Mouse (Mus musculus): Measurements from ENCODE around the gene Rps24. TPM values are rescaled to one million over a fixed set of nuclear protein-coding genes. Genes with fewer than 3 reads are reported as not detected.
"Not testable (repeated sequence)": the region's sequence is repeated elsewhere in the genome, so short reads cannot be mapped to it uniquely, and the experiment has no call there.

Gene Rps24
- polyA plus RNA-seq (2021): 1,624 TPM

DNA sequence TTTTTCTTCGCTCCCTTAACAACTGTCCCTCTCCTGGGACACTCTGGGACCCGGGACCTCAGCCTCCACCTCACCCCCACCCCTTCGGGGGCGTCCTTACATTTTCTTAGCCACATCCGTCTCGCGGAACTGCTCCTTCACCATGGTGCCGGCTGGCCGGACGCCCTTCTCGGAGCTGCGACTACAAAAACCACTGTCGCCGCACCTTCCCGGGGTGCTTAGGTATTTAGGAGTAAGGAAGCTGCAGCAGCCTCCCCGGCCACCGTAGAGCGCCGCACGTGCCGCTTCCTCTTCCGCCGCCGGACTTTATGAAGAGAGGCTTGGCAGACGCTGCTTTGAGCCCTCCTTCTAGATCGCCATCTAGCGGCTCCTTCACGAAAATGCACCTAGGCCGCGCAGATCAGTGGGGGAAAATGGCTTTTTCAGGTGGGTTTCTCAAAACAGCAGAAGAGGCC lies at the start of gene Rps24, which contains the start of gene Polr3a:
Gene Rps24 (plus strand): TSS at position 353 of the 455 bp plus-strand sequence.
Gene Polr3a (minus strand): TSS at position 286 of the 455 bp plus-strand sequence.
- in situ Hi-C loops (cut with MboI; ENCODE audit: low pct_unique_long_range_greater_than_20kb): no loop called here
- POLR2A ChIA-PET: interaction anchor here (0.6 to 1.0 kb wide), 4 partner anchors 11 to 247 kb away, joined by 3 to 4 read pairs (median 3); no protein-coding TSS in a partner anchor
- CTCF ChIA-PET: no interaction called here
- TF ChIP-seq CTCF (IDR thresholded peaks at IDR 0.05): no peak
- H3K27me3 ChIP-seq: no peaks in the 10 kb centered on the region
- ATAC-seq (no peak), DNase-seq (ENCODE audit: low read depth, low spot score) (no peak)

DNA sequence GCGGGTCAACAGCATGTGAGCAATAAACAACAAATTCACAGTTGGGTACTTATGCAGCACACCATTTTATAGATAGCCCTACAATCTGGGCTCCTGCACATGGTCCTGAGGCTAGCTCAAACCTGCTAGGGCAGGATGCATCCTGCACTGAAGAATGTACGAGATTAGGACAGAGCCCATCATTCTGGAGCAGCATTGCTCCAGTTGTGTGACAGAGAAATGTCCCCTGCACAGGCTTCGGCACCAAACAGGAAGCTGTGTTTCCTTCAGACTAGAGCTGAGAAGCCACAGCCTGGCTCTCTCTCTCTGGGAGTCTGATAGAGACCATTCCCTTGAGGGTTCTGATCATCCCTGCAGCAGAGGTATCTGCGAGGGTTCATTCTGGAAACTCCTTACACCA lies 43.4 kb upstream of the Rps24 start:
- CTCF ChIA-PET; POLR2A ChIA-PET; DNase-seq (ENCODE audit: low read depth, low spot score); ATAC-seq; H3K27me3 ChIP-seq; in situ Hi-C loops (cut with MboI; ENCODE audit: low pct_unique_long_range_greater_than_20kb): not testable (repeated sequence)

DNA sequence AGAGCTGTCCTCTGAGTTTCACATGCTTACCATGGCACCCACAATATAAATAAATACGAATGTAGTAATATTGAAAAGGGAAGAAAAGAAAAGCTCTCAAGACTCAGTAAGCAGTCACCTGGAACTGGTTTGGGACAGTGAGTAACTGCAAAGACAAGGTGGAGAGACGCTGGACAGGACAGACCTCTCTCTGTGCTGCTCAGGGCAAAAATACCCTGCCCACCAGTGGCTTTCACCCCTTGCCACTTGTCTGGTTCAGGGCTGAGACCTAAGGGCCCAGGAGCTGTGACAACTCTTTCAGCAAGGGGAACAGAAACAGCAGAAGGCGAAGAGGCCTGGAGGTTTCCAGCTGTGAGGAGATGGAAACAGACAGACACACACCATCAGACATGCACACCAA lies 28.7 kb upstream of the Rps24 start:
- POLR2A ChIA-PET: no interaction called here
- TF ChIP-seq CTCF (IDR thresholded peaks at IDR 0.05): no peak
- ATAC-seq (no peak), DNase-seq (ENCODE audit: low read depth, low spot score) (no peak)
- CTCF ChIA-PET: no interaction called here
- in situ Hi-C loops (cut with MboI; ENCODE audit: low pct_unique_long_range_greater_than_20kb): loop anchor here (5.0 to 25.0 kb wide), 2 partner anchors 171 to 296 kb away; no protein-coding TSS in a partner anchor
- H3K27me3 ChIP-seq: no peaks in the 10 kb centered on the region

DNA sequence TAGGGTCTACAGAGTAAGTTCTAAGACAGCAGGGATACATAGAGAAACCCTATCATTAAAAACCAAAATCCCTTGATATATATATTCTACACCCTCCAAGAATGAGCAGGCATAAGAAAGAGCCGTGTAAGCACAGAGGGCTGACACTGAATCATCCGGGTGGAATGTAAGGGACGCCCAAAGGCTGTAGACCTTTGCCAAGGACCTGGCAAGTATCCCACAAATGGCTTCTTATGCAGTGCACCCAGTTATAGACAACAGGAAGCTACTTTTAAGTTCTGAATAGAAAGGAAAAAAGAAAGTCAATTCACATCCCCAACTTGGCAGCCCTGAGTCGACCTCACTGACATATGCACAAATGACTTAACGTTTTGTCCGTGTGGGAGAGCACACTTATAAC lies 18.1 kb upstream of the Rps24 start:
- no peak for TF ChIP-seq CTCF (IDR thresholded peaks at IDR 0.05)
- DNase-seq (ENCODE audit: low read depth, low spot score) (peak; percentile 17), ATAC-seq (no peak)
- H3K27me3 ChIP-seq: no peaks in the 10 kb centered on the region
- POLR2A ChIA-PET: interaction anchor here (1.0 kb wide), 1 partner anchor 18 kb away, joined by 3 read pairs; the partner anchor contains the start of genes Polr3a and Rps24
- CTCF ChIA-PET: no interaction called here
- in situ Hi-C loops (cut with MboI; ENCODE audit: low pct_unique_long_range_greater_than_20kb): loop anchor here (25.0 kb wide), 1 partner anchor 307 kb away; no protein-coding TSS in a partner anchor

DNA sequence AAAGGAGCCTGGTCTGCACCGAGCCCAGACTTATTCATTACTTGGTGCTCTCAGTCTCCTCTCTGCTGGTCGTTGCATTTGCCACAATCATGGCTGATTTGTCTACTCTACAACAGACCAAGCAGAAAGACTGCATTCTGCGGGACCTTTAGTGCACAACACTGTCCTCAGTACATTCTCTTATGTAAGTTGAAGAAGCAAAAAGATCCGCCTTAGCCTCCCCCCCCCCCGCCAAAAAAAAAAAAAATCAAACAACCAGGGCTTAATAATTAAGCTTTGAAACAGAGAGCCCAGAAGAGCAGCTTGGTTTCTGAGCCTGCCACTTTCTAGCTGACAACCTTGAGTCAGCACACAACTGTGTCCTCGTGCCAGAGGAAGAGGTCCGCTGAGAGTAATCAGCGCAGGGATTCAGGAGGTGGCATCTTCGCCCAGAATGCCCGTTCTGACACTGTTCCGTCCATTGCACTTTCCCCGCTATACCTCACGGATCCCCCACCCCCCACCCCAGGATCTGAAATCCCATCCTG lies 621 bp upstream of the Rps24 start:
- no peaks in the 10 kb centered on the region for H3K27me3 ChIP-seq
- ChIA-PET CTCF (no interaction called here), POLR2A (interaction anchor here (0.6 to 1.0 kb wide), 4 partner anchors 11 to 246 kb away, joined by 3 to 4 read pairs (median 3); no protein-coding TSS in a partner anchor)
- TF ChIP-seq CTCF (IDR thresholded peaks at IDR 0.05): no peak
- in situ Hi-C loops (cut with MboI; ENCODE audit: low pct_unique_long_range_greater_than_20kb): no loop called here
- ATAC-seq: no peak
- DNase-seq (ENCODE audit: low read depth, low spot score): no peak

DNA sequence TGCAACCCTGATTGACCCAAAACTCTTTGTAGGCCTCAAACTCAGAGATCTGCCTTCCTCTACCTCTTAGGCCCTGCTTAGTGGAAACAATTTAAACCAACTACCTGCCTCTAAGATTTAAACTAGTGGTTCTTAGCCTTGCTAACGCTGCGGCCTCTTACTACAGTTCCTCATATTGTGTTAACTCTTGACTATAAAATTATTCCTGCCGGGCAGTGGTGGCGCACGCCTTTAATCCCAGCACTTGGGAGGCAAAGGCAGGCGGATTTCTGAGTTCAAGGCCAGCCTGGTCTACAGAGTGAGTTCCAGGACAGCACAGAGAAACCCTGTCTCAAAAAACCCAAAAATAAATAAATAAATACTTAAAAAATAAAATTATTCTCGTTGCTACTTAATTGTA lies 2.8 kb downstream of the Rps24 start:
- in situ Hi-C loops (cut with MboI; ENCODE audit: low pct_unique_long_range_greater_than_20kb): loop anchor here (10.0 kb wide), 2 partner anchors 965 to 1205 kb away; partner anchors contain the start of genes Ppif and Zmiz1
- H3K27me3 ChIP-seq; DNase-seq (ENCODE audit: low read depth, low spot score); ATAC-seq; CTCF ChIA-PET; POLR2A ChIA-PET: not testable (repeated sequence)

DNA sequence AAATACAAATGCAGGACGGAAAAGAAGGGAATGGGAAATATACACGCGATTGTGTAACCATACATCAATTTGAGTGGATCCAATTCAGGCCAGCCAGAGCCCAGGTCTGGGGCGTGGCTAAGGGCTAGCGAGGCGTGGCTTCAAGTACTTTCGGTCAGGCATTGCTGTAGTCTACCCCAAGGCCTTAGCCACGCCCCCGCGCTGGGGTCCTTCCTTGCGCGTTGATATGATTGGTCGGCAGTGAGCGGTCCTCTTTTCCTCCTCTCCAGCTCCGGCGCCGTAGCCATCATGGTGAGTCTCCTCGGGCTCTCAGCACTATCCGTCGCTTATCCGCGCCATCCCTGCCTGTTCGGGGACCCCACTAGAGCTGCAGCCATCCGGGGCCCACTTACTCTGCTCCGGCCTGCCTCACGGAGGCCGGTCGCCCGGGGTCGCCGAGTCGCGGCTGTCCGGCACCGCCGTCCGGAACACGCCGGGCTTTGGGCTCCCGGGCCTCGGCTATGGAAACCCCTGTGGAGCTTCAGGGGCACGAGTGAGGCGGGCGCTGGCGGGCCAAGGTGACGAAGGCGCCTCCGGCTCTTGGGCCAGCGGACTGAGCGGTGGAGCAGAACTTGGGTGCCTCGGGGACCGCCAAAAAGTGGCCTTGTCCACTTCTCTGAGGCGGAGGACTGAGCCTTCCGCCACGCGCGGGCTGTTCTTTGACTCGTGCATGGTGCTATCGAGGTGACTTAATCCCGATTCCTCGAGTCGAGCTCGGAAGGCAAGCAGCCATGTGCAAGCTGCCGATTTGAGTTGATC lies 3.7 kb downstream of the Rps24 start:
- DNase-seq (ENCODE audit: low read depth, low spot score): peak; percentile 73
- CTCF ChIA-PET: no interaction called here

DNA sequence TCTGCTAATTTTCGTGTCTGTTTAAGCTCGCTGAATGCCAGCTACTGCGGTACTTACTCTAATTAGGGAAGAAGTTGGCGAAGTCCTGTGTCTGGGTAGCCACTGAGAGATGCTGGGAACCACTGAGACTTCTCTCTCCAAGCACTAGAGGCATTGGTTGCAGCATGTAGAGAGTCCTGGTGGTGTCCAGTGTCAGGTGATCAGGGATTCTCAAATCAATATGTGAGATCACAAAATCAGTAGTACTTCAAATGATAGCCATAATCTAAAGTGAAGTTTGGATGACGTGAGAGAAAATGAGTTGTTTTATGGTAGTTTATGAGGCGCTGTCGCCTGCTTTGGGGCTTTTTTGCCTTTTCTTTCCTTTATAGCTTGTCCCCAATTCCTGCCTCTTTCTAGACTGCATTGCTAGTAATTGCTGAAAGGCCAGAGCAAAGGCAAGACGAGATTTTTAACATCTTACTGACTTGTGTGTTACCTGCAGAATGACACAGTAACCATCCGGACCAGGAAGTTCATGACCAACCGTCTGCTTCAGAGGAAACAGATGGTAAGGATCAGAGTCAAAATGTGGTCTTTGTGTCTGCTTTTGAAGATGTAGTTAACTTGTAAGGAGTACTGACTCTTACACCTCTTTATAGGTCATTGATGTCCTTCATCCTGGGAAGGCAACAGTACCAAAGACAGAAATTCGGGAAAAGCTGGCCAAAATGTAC lies 4.5 kb downstream of the Rps24 start:
- in situ Hi-C loops (cut with MboI; ENCODE audit: low pct_unique_long_range_greater_than_20kb): loop anchor here (10.0 kb wide), 2 partner anchors 963 to 1203 kb away; partner anchors contain the start of genes Ppif and Zmiz1
- ATAC-seq (no peak), DNase-seq (ENCODE audit: low read depth, low spot score) (no peak)
- ChIA-PET CTCF (no interaction called here), POLR2A (no interaction called here)
- H3K27me3 ChIP-seq: no peaks in the 10 kb centered on the region
- no peak for TF ChIP-seq CTCF (IDR thresholded peaks at IDR 0.05)

More for the DNA sequence above, 3.7 kb downstream of the Rps24 start:
- H3K27me3 ChIP-seq: no peaks in the 10 kb centered on the region
- no peak for TF ChIP-seq CTCF (IDR thresholded peaks at IDR 0.05)
- ATAC-seq: peak; percentile 74
- POLR2A ChIA-PET: no interaction called here
- in situ Hi-C loops (cut with MboI; ENCODE audit: low pct_unique_long_range_greater_than_20kb): loop anchor here (10.0 kb wide), 2 partner anchors 964 to 1204 kb away; partner anchors contain the start of genes Ppif and Zmiz1

DNA sequence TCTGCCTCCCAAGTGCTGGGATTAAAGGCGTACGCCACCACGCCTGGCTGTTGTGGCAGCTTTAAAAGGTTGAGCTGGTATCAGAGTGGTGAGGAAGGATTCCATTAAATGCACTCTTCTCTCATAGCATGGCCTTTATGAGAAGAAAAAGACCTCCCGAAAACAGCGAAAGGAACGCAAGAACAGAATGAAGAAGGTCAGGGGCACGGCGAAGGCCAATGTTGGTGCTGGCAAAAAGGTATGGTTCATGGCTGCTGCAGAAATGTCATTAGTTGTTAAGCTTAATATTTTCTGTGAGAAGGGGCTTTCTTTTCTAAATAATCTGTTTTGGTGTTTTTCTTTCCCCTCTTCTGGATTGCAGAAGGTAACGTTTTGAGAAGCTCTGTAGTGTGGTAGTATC lies 6.3 kb downstream of the Rps24 start:
- H3K27me3 ChIP-seq: no peaks in the 10 kb centered on the region
- ATAC-seq (no peak), DNase-seq (ENCODE audit: low read depth, low spot score) (no peak)
- in situ Hi-C loops (cut with MboI; ENCODE audit: low pct_unique_long_range_greater_than_20kb): loop anchor here (10.0 kb wide), 2 partner anchors 962 to 1202 kb away; partner anchors contain the start of genes Ppif and Zmiz1
- ChIA-PET CTCF (no interaction called here), POLR2A (no interaction called here)
- no peak for TF ChIP-seq CTCF (IDR thresholded peaks at IDR 0.05)

DNA sequence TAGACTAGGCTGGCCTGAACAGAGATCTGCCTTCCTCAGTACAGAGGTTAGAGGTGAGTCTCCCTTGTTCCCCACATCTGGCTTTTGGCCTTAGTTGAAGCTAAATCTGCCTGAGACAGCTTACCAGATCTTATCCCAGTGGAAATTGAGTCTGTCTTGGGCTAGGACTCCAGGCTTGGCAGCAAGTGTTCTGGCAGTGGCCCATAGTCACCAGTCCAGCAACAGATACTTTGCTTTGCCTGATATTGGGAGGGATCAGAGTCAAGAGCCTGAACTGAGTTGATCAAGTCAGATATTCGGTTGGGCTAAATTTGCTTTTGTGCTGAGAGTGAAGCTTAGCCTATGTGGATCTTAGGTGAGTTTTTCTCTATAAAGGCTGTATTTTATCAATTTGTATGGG lies 9.6 kb downstream of the Rps24 start:
- in situ Hi-C loops (cut with MboI; ENCODE audit: low pct_unique_long_range_greater_than_20kb): loop anchor here (10.0 kb wide), 2 partner anchors 958 to 1198 kb away; partner anchors contain the start of genes Ppif and Zmiz1
- H3K27me3 ChIP-seq: no peaks in the 10 kb centered on the region
- no peak for TF ChIP-seq CTCF (IDR thresholded peaks at IDR 0.05)
- ATAC-seq (no peak), DNase-seq (ENCODE audit: low read depth, low spot score) (no peak)
- POLR2A ChIA-PET: interaction anchor here (0.6 kb wide), 1 partner anchor 498 kb away, joined by 3 read pairs; no protein-coding TSS in a partner anchor
- CTCF ChIA-PET: no interaction called here

Measured in Patski (cell line).